Mouse (Mus musculus) megakaryocyte progenitor cell, adult 5-6 weeks (primary cell): Measurements from ENCODE around the gene Mecr. TPM values are rescaled to one million over a fixed set of nuclear protein-coding genes. Genes with fewer than 3 reads are reported as not detected.
A peak's percentile ranks its signal among the peaks of the same experiment; 100 is the strongest.

Experiments
- ATAC-seq: replicated peaks from 2 replicates; pipeline ENCODE4 v1.8.0; 2016; ENCODE audit warnings: mild to moderate bottlenecking, moderate TSS enrichment, inconsistent platforms; ENCODE audit not compliant: poor library complexity
- total RNA-seq, 2 experiments: library from RNA; stranded (forward) in 1 of 2; stranded (reverse) in 1 of 2; fragments of 157-497, 149-512 nt in 1 of 2; fragments of 200-1000 nt in 1 of 2; gene quantifications; 2 replicates each; pipeline versions ENCODE4 v1.2.3 to v1.2.4; 2015 to 2017

Gene Mecr
- total RNA-seq, 2 experiments from 2014 or later = 26.0 to 41.9 TPM

DNA sequence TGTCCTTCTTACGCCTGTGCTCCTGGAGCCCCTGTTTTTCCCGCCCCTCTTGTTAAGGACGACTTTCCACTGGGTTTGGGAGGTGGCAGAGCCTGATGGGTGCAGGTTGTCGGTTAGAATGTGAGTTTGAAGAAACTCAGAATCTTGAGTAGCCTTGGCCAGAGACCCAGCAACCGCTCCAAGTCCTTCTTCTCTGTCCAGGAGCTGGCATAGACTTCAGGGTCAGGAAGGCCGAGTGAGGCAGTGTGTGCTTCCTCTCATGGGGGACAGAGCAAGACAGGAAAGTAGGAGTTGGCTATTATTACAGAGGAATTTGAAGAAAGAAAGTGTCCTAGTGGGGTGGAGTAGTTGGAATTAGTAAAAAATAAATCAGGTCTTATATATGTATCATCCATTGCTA is 40.3 kb downstream of the Mecr start:
- ATAC-seq = no peak

DNA sequence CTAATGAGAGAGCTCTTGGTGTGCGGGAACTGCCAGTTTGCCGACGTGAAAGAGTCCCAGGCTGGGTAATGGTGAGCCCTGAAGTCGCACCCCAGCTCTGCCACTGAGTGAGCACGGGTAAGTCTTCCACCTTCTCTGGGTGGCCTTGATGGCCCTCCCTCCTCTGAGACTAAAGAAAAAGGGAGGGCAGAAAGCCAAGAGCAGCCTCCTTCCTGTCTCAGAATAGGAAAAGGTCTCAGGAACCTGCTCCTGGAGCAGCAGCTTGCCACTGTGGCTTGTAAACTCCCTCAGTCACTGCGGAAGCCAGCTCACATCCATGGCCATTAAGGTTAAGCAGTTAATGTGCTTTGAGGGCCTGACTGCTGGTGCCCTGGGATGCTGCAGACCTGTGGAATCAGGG is 42.1 kb downstream of the Mecr start:
- ATAC-seq = no peak

GRCm38 (mm10) chr4:131888564-131888963 is 45.3 kb downstream of the Mecr start:
- peak; percentile 61 for ATAC-seq

DNA sequence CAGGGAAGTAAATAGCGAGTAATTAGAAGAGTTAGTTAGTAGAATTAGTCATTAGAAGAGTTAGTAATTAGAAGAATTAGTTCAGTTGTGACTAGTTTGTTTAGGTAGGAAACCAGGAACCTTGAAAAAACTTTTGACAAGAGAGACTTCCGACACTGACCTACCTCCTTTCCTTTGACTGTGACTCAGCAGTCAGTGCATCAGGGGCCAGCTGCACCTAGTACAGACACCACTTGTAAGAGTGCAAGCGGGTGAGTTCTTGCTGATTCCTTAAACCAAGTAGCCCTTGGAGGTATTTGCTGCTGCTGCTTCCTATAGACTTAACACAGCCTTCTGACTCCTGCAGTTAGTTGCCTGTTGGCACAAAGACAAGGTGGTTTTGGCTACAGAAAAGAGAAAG is 47.4 kb downstream of the Mecr start:
- ATAC-seq = no peak

GRCm38 (mm10) chr4:131897109-131897508 is 53.8 kb downstream of the Mecr start:
- peak; percentile 20; the same call in 1 of the 2 replicates for ATAC-seq

- ATAC-seq = no peak
Measured at GRCm38 (mm10) chr4:131897787-131898186, 54.5 kb downstream of the Mecr start.

GRCm38 (mm10) chr4:131898503-131899179 is 55.4 kb downstream of the Mecr start:
- no peak for ATAC-seq

GRCm38 (mm10) chr4:131899180-131899554 is 55.9 kb downstream of the Mecr start:
- ATAC-seq = no peak

DNA sequence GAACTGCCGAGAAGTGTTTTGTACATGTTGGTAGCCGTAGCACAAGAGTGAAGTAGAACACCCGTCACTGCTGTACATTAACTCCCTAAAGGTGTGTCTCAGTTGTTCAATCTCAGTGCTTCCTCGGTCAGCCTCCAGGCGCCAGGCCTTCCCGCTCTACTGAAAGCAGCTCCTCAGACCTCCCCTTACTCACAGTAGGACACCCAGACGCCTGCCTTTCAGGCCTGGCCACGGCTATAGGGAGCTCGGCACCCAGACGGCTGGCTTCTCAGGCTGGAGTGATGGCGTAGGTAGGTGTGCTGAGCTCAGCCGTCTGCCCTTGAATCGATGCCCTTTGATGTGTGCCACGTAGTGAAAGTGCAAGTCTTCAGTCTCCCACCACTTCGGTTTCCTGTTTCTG is 57.8 kb downstream of the Mecr start:
- ATAC-seq = no peak

- ATAC-seq = peak; percentile 85
Measured at GRCm38 (mm10) chr4:131904478-131904877, 61.2 kb downstream of the Mecr start.

DNA sequence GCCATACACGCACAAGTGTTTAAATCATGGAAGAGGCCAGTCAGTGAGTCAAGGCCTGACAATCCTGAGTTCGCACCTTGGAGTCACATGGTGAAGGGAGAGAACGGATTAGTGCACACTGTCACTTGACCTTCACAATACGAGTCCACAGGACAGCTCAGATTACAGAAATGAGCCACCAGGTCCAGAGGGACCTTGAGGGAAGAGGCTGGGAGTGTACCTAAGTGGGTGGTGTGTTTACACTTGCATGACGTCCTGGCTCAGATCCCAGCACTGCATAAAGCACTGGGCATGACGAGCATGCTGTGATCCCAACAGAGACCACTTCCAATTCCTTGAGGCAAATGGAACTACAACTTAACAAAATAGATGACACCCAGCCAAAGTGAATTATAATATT is 63.2 kb downstream of the Mecr start:
- ATAC-seq = no peak

- no peak for ATAC-seq
Measured at GRCm38 (mm10) chr4:131907912-131908311, 64.6 kb downstream of the Mecr start.

DNA sequence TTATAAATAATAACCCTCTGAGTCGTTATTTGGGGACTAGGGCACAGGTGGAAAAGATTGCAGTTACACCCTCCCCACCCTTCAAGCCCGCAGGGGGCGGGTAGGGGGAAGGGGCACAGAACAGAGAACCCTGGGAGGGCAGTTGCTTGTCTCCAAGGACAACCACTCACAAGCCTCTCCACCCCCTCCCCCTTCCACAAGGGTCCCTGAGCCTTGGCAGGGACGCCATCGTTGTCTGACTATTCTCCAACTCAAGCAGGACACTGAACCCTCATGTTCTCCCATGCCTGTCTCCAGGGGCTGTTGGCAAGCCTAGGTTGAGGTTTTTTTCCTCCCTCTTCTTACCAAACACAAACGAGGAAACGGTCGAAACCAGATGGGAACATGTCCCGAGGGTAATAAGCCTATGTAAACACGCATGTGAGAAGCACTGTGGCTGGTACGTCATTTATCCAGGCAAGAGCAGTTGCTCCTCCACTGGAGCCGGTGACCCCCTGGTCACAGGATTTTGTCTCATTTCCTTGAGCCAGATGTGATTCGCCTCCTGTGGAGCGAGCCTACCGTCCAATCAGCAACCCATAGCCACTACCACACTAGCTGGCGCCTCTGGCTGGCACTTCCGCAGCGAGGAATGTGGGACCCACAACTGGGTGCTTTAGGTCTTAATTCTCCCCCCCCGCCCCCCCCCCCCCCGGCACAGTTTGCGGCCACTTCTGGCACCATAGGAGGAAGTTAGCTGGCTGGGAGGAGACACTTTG is 67.1 kb downstream of the Mecr start:
- ATAC-seq = peak; percentile 60

DNA sequence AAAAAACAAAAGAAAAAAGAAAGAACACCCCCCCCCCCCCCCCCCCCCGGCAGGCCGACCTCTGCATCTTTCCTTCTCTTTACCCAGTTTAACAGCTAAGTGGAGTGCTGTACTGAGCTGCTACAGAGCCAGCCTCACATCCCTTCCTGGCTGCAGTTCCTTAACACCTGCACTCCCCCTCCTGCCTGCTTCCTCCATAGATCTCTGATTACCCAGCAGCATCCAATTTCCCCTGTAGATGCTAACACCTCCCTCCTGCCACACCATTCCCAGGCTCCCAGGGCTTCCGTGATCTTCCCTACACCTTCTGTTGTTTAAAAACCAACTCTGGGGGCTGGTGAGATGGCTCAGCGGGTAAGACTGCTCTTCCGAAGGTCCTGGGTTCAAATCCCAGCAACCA is 68.3 kb downstream of the Mecr start:
- ATAC-seq = no peak

DNA sequence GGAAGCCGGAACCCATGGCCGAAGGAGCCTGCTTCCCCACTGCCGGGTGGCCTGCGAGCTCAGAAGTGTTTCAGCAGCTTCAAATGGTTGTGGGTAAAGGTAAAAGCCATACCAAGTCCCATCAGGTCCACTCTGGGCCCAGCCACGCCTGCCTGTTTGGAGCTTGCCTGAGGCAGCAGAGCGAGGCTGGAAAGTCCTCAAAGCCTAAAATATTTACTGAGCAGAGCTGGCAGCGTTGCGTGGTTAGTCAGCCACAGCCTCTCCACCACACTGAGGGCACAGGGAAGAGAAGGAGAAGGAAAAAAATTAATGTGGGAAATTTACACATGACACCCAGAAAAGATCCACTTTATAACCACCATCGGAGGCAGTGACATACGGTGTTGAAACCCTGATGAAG is 70.3 kb downstream of the Mecr start:
- no peak for ATAC-seq

DNA sequence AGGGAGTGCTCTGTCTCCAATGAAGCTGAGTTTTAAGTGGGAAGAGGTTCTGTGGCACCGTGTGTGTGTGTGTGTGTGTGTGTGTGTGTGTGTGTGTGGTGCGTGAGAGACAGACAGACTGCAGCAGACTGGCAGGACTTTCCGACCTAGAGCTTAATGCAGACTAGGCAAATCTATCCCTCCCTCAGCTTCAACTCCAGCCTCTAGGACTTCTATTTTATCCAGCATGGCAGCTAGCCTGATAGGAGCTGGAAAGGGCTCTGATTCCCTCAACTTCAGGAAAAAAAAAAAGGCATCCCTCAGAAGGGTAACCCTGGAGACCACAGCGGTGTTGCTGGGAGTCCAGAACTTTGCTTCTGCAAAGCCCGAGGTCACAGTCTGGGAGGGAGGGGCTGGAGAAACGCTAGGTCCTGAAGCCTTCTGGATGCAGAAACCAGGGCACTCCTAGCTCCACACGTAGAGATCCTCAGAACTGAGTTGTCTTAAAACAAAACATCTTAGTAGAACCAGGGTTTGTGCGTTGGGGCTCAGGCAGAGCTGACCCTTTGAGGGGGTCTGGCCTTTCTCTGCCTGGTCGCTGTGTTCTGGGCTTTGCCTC is 70.9 kb downstream of the Mecr start:
- no peak for ATAC-seq

DNA sequence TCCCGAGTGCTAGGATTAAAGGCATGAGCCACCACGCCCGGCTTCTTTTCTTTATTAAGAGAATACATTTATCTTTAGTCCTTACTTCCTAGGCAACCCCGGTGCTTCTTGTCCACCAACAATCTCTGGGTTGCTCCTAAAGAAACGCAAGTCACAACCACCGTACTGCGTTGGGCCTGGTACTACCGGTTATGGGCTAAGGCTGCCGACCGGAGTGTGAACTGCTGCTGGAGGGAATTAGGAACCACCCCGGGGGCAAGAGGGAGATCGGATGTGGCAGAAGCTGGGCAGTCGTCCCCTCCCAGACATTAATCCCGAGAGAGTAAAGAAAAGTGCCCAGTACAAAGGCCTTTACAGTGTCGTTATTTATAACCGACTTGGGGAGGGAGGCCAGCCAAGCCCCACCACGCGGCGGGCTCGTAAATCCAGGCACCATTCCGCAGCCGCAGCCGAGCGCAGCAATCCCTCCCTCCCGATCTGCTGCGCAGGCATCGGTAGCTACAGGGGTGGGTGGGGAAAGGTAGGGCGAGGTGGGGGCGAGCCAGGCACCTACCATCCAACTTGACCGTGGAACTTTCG is 71.7 kb downstream of the Mecr start:
- ATAC-seq = no peak

GRCm38 (mm10) chr4:131915821-131916328 is 72.6 kb downstream of the Mecr start:
- no peak for ATAC-seq

- peak; percentile 80 for ATAC-seq
Measured at GRCm38 (mm10) chr4:131916425-131916824, 73.2 kb downstream of the Mecr start.

DNA sequence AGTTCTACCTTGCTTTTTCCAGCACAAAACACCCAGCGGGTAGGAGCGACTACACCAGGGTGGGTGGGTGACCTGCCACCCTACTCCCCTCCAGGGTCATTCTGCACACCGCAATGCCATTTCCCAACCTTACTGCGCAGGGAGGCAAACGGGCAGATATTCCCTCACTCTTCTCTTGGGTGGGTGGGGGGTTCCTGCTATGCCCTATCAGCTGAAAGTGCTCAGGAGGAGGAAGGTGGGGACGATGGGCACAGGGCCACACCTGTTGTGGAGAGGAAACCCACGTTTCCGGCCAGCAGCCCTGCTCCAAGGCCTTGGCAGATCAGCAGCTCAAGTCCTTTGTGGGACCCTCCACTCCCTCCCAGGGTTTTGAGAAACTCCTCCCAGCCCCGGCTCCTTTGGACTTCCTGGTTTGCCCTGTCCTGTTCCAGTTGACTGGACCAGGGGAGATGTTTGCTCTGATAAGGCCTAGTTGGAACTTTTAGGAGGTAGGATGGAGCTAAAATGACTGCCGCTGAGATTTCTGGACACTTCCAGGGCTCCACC is 73.8 kb downstream of the Mecr start:
- ATAC-seq = no peak
